ENCODE assay signal across 9 mouse cellular contexts in genomic region chr19:8952241-8952640, GRCm38 (mm10). TPM values are rescaled to one million over a fixed set of nuclear protein-coding genes. Genes with fewer than 3 reads are reported as not detected.
DNase-seq lines count a peak whose midpoint lies in the region; ATAC-seq and TF ChIP-seq lines count a peak whose summit lies in the region.
"Had no signal": no experiment of that assay in that cellular context is flagged by ENCODE, and none has a peak within 500 bp of the region (broad histone marks: within the 10 kb centered on the region; RNA-seq: fewer than 3 reads in every experiment).

No protein-coding gene starts in this region.

- H3K4me1 ChIP-seq in heart, embryonic 12.5 days (replicated peaks): peaks cover 16% of the 10 kb centered on the region
- H3K4me1 ChIP-seq in heart, embryonic 10.5 days: peaks cover 6% of the 10 kb centered on the region; the same call in 1 of the 2 replicates
- peaks cover 9 to 30% of the 10 kb centered on the region in 2 experiments for H3K4me1 ChIP-seq in MEL (ENCODE audit: control insufficient read depth in 1 of 2, insufficient read depth in 2 of 2, low read length in 2 of 2)
- H3K4me1 ChIP-seq in forebrain, postnatal 0 days (ENCODE audit: insufficient read depth): peaks cover 22% of the 10 kb centered on the region
- H3K4me1 ChIP-seq in liver, embryonic 15.5 days (replicated peaks): peaks cover 48% of the 10 kb centered on the region

- H3K4me2 ChIP-seq in heart, embryonic 12.5 days: 0 out of 2 replicates have a peak overlapping the region, but pooled peaks have one; percentile 81
- no peak overlapping the region; the same call in 1 of the 2 replicates for H3K4me2 ChIP-seq in forebrain, postnatal 0 days (ENCODE audit: low read depth)
- peak overlapping the region; percentile 90 for H3K4me2 ChIP-seq in liver, embryonic 15.5 days

- no peak for ATAC-seq in heart, embryonic 12.5 days (ENCODE audit: insufficient number of reproducible peaks, low FRiP score)
- ATAC-seq in forebrain, postnatal 0 days: peak; percentile 14; the same call in 1 of the 2 replicates
- no peak for ATAC-seq in liver, embryonic 15.5 days (ENCODE audit: insufficient read depth)

- no peak for TF ChIP-seq EP300 in MEL (IDR thresholded peaks at IDR 0.05; ENCODE audit: low read depth in 1 of 2, low read length in 2 of 2)

- no peaks in the 10 kb centered on the region for H3K27me3 ChIP-seq in heart, embryonic 12.5 days (replicated peaks)
- no peaks in the 10 kb centered on the region for H3K27me3 ChIP-seq in heart, embryonic 10.5 days (ENCODE audit: insufficient read depth, poor library complexity, severe bottlenecking)
- no peaks in the 10 kb centered on the region for H3K27me3 ChIP-seq in MEL (ENCODE audit: control insufficient read depth in 1 of 2, insufficient read depth in 2 of 2, low read length in 2 of 2)
- no peaks in the 10 kb centered on the region for H3K27me3 ChIP-seq in forebrain, postnatal 0 days (ENCODE audit: insufficient read depth, low read length)
- H3K27me3 ChIP-seq in liver, embryonic 15.5 days: no peaks in the 10 kb centered on the region

- WGBS in heart, embryonic 12.5 days: 88% methylated on average over 9 of the region's 9 CpGs
- 86% methylated on average over 9 of the region's 9 CpGs for WGBS in heart, embryonic 10.5 days
- 37% methylated on average over 9 of the region's 9 CpGs for WGBS in forebrain, postnatal 0 days
- 82% methylated on average over 9 of the region's 9 CpGs for WGBS in liver, embryonic 15.5 days (ENCODE audit: insufficient replicate concordance)

- TF ChIP-seq POLR2A in MEL (IDR thresholded peaks at IDR 0.05; ENCODE audit: control insufficient read depth in 1 of 2, insufficient read depth in 1 of 2, low read depth in 1 of 2, low read length in 2 of 2, poor library complexity in 1 of 2): no peak

- TF ChIP-seq RAD21 in MEL (IDR thresholded peaks at IDR 0.05; ENCODE audit: low read depth, low read length): no peak

- H3K79me2 ChIP-seq in MEL (ENCODE audit: control insufficient read depth, insufficient read depth, low read length, poor library complexity): peaks cover 30% of the 10 kb centered on the region

- H3K36me3 ChIP-seq in heart, embryonic 12.5 days: peaks cover 73% of the 10 kb centered on the region
- peaks cover 73% of the 10 kb centered on the region for H3K36me3 ChIP-seq in heart, embryonic 10.5 days
- H3K36me3 ChIP-seq in MEL (ENCODE audit: control insufficient read depth in 1 of 2, insufficient read depth in 2 of 2, low read length in 2 of 2): peaks cover 23 to 59% of the 10 kb centered on the region in 2 experiments
- peaks cover 57% of the 10 kb centered on the region for H3K36me3 ChIP-seq in forebrain, postnatal 0 days (ENCODE audit: insufficient read depth)
- H3K36me3 ChIP-seq in liver, embryonic 15.5 days (replicated peaks): peaks cover 76% of the 10 kb centered on the region

- DNase-seq in heart, embryonic 10.5 days (ENCODE audit: low spot score): no peak
- no peak for DNase-seq in MEL (ENCODE audit: low read depth, low spot score)
- peak; percentile 68 for DNase-seq in forebrain, postnatal 0 days
- DNase-seq in kidney, postnatal 4 days: no peak
- no peak for DNase-seq in thymus, postnatal 10 days (ENCODE audit: low spot score in 2 of 2)
- no peak for DNase-seq in urinary bladder, postnatal 36 days (ENCODE audit: low spot score in 2 of 2)
- DNase-seq: heart, postnatal 4 days had no signal

- H3K9ac ChIP-seq in heart, embryonic 12.5 days: no peak overlapping the region; the same call in 1 of the 2 replicates
- peak overlapping the region; percentile 7; the same call in 1 of the 2 replicates for H3K9ac ChIP-seq in MEL (ENCODE audit: control insufficient read depth, low read depth, low read length, poor library complexity, severe bottlenecking)
- H3K9ac ChIP-seq in forebrain, postnatal 0 days: peak overlapping the region; percentile 69
- no peak overlapping the region for H3K9ac ChIP-seq in liver, embryonic 15.5 days

- H3K27ac ChIP-seq in heart, embryonic 12.5 days (ENCODE audit: poor library complexity, severe bottlenecking): no peak overlapping the region
- H3K27ac ChIP-seq in heart, embryonic 10.5 days: no peak overlapping the region
- peak overlapping the region; percentile 5; the same call in 1 of the 2 replicates for H3K27ac ChIP-seq in MEL (ENCODE audit: control insufficient read depth, low read depth, low read length)
- H3K27ac ChIP-seq in forebrain, postnatal 0 days (ENCODE audit: low read depth, low read length): peak overlapping the region; percentile 96
- H3K27ac ChIP-seq in liver, embryonic 15.5 days (replicated peaks): peak overlapping the region; percentile 83; the same call in 1 of the 2 replicates

- H3K9me3 ChIP-seq in heart, embryonic 12.5 days (replicated peaks): no peaks in the 10 kb centered on the region
- no peaks in the 10 kb centered on the region for H3K9me3 ChIP-seq in heart, embryonic 10.5 days
- no peaks in the 10 kb centered on the region for H3K9me3 ChIP-seq in MEL (replicated peaks; ENCODE audit: insufficient read depth, low read length)
- no peaks in the 10 kb centered on the region for H3K9me3 ChIP-seq in forebrain, postnatal 0 days (ENCODE audit: low read length)
- H3K9me3 ChIP-seq in liver, embryonic 15.5 days (replicated peaks): no peaks in the 10 kb centered on the region

- H3K4me3 ChIP-seq in heart, embryonic 12.5 days: no peak overlapping the region
- H3K4me3 ChIP-seq in heart, embryonic 10.5 days: no peak overlapping the region
- no peak overlapping the region for H3K4me3 ChIP-seq in MEL (ENCODE audit: control insufficient read depth in 1 of 2, insufficient read depth in 1 of 2, low read depth in 2 of 2, low read length in 2 of 2)
- no peak overlapping the region for H3K4me3 ChIP-seq in forebrain, postnatal 0 days (ENCODE audit: low read depth, low read length)
- no peak overlapping the region for H3K4me3 ChIP-seq in liver, embryonic 15.5 days (replicated peaks)

- TF ChIP-seq CTCF in MEL (IDR thresholded peaks at IDR 0.05 in 2 of 3, conservative IDR thresholded peaks at IDR 0.05 in 1 of 3; ENCODE audit: control insufficient read depth in 1 of 3, insufficient read depth in 1 of 3, low read depth in 2 of 3, low read length in 3 of 3, poor library complexity in 1 of 3, severe bottlenecking in 1 of 3): no peak
- no peak for TF ChIP-seq CTCF in forebrain, postnatal 0 days (IDR thresholded peaks at IDR 0.05; ENCODE audit: low read depth)

RNA-seq across cellular contexts. Expression of gene Tut1, which starts 1.4 kb away (rescaled TPM):
- polyA plus RNA-seq in heart, embryonic 12.5 days (2016; fragmentation: Nextera tagmentation; extraction: Ambion mirVana): 17.1 and 19.4 TPM in 2 replicates
- 25.7 and 32.8 TPM in 2 replicates for polyA plus RNA-seq in heart, embryonic 10.5 days (2016; fragmentation: Nextera tagmentation; extraction: Ambion mirVana)
- total RNA-seq in MEL (2012; rRNA removed): 54.6 and 54.9 TPM in 2 replicates
- 10 to 100 TPM in 1 of 2 experiments, not detected in 1; 68.2 TPM for polyA plus RNA-seq in MEL (2012; ENCODE audit: insufficient read depth in 1 of 2, insufficient read length in 2 of 2, low read depth in 1 of 2, low replicate concordance in 2 of 2, missing spikeins in 1 of 2)
- total RNA-seq in forebrain, postnatal 0 days (2014; rRNA removed): 20.8 and 24.5 TPM in 2 replicates
- polyA plus RNA-seq in forebrain, postnatal 0 days (2015; fragmentation: Nextera tagmentation; extraction: Ambion mirVana): 14.8 and 17.6 TPM in 2 replicates
- 13.7 and 14.6 TPM in 2 replicates for polyA plus RNA-seq in liver, embryonic 15.5 days (2015; fragmentation: Nextera tagmentation; extraction: Ambion mirVana)

RNA-seq across cellular contexts. Expression of gene Mta2, which starts 10.6 kb away (rescaled TPM):
- polyA plus RNA-seq in heart, embryonic 12.5 days (2016; fragmentation: Nextera tagmentation; extraction: Ambion mirVana): 106 and 115 TPM in 2 replicates
- polyA plus RNA-seq in heart, embryonic 10.5 days (2016; fragmentation: Nextera tagmentation; extraction: Ambion mirVana): 113 and 140 TPM in 2 replicates
- 150 and 171 TPM in 2 replicates for total RNA-seq in MEL (2012; rRNA removed)
- 100 to 1,000 TPM; 116 to 167 TPM for polyA plus RNA-seq in MEL (2012; ENCODE audit: insufficient read depth in 1 of 2, insufficient read length in 2 of 2, low read depth in 1 of 2, low replicate concordance in 2 of 2, missing spikeins in 1 of 2)
- total RNA-seq in forebrain, postnatal 0 days (2014; rRNA removed): 71.2 and 86.4 TPM in 2 replicates
- polyA plus RNA-seq in forebrain, postnatal 0 days (2015; fragmentation: Nextera tagmentation; extraction: Ambion mirVana): 87.8 and 91.3 TPM in 2 replicates
- polyA plus RNA-seq in liver, embryonic 15.5 days (2015; fragmentation: Nextera tagmentation; extraction: Ambion mirVana): 79.0 and 85.9 TPM in 2 replicates

RNA-seq across cellular contexts. Expression of gene Eef1g, which starts 14.6 kb away (rescaled TPM):
- 281 and 282 TPM in 2 replicates for polyA plus RNA-seq in heart, embryonic 12.5 days (2016; fragmentation: Nextera tagmentation; extraction: Ambion mirVana)
- 378 and 459 TPM in 2 replicates for polyA plus RNA-seq in heart, embryonic 10.5 days (2016; fragmentation: Nextera tagmentation; extraction: Ambion mirVana)
- total RNA-seq in MEL (2012; rRNA removed): 1,362 and 1,397 TPM in 2 replicates
- polyA plus RNA-seq in MEL (2012; ENCODE audit: insufficient read depth in 1 of 2, insufficient read length in 2 of 2, low read depth in 1 of 2, low replicate concordance in 2 of 2, missing spikeins in 1 of 2): 1,000 to 10,000 TPM; 1,691 to 1,817 TPM
- 524 and 615 TPM in 2 replicates for total RNA-seq in forebrain, postnatal 0 days (2014; rRNA removed)
- 250 and 269 TPM in 2 replicates for polyA plus RNA-seq in forebrain, postnatal 0 days (2015; fragmentation: Nextera tagmentation; extraction: Ambion mirVana)
- 177 and 180 TPM in 2 replicates for polyA plus RNA-seq in liver, embryonic 15.5 days (2015; fragmentation: Nextera tagmentation; extraction: Ambion mirVana)

RNA-seq across cellular contexts. Expression of gene Eml3, which starts 22.9 kb away (rescaled TPM):
- 13.3 and 13.5 TPM in 2 replicates for polyA plus RNA-seq in heart, embryonic 12.5 days (2016; fragmentation: Nextera tagmentation; extraction: Ambion mirVana)
- polyA plus RNA-seq in heart, embryonic 10.5 days (2016; fragmentation: Nextera tagmentation; extraction: Ambion mirVana): 17.4 and 24.4 TPM in 2 replicates
- 13.0 and 16.6 TPM in 2 replicates for total RNA-seq in MEL (2012; rRNA removed)
- polyA plus RNA-seq in MEL (2012; ENCODE audit: insufficient read depth in 1 of 2, insufficient read length in 2 of 2, low read depth in 1 of 2, low replicate concordance in 2 of 2, missing spikeins in 1 of 2): 10 to 100 TPM in 1 of 2 experiments, not detected in 1; 23.4 TPM
- total RNA-seq in forebrain, postnatal 0 days (2014; rRNA removed): 5.1 and 7.3 TPM in 2 replicates
- 7.5 and 8.1 TPM in 2 replicates for polyA plus RNA-seq in forebrain, postnatal 0 days (2015; fragmentation: Nextera tagmentation; extraction: Ambion mirVana)
- 13.1 and 14.6 TPM in 2 replicates for polyA plus RNA-seq in liver, embryonic 15.5 days (2015; fragmentation: Nextera tagmentation; extraction: Ambion mirVana)

RNA-seq across cellular contexts. Expression of gene Rom1, which starts 23.1 kb away (rescaled TPM):
- 2.4 and 2.5 TPM in 2 replicates for polyA plus RNA-seq in heart, embryonic 12.5 days (2016; fragmentation: Nextera tagmentation; extraction: Ambion mirVana)
- polyA plus RNA-seq in heart, embryonic 10.5 days (2016; fragmentation: Nextera tagmentation; extraction: Ambion mirVana): 3.2 and 5.2 TPM in 2 replicates
- 1.6 and 4.1 TPM in 2 replicates for total RNA-seq in MEL (2012; rRNA removed)
- 1 to 10 TPM in 1 of 2 experiments, not detected in 1; 3.1 TPM for polyA plus RNA-seq in MEL (2012; ENCODE audit: insufficient read depth in 1 of 2, insufficient read length in 2 of 2, low read depth in 1 of 2, low replicate concordance in 2 of 2, missing spikeins in 1 of 2)
- 2.3 and 3.5 TPM in 2 replicates for total RNA-seq in forebrain, postnatal 0 days (2014; rRNA removed)
- 2.4 and 3.3 TPM in 2 replicates for polyA plus RNA-seq in forebrain, postnatal 0 days (2015; fragmentation: Nextera tagmentation; extraction: Ambion mirVana)
- polyA plus RNA-seq in liver, embryonic 15.5 days (2015; fragmentation: Nextera tagmentation; extraction: Ambion mirVana): 2.8 TPM in 2 replicates

Comparison
In these comparisons a context has a peak if more than half of its experiments do, and no peak if none do; other contexts are left out.
1. H3K27ac ChIP-seq: peak in MEL (single experiment), forebrain, postnatal 0 days (single experiment) and liver, embryonic 15.5 days (single experiment); none in heart, embryonic 12.5 days (single experiment) and heart, embryonic 10.5 days (single experiment).
2. H3K9ac ChIP-seq: peak in MEL (single experiment) and forebrain, postnatal 0 days (single experiment); none in heart, embryonic 12.5 days (single experiment) and liver, embryonic 15.5 days (single experiment).